Mouse (Mus musculus): Measurements from ENCODE around the gene Gm49394. TPM values are rescaled to one million over a fixed set of nuclear protein-coding genes. Genes with fewer than 3 reads are reported as not detected.

Gm49394 gene
- polyA plus RNA-seq, 1 experiment from 2014 or later = 0.25 TPM

GRCm38 (mm10) chr7:142666659-142667058, 3.1 kb downstream of the Gm49394 start, which contains the start of gene Igf2:
TSS of gene Igf2 (minus strand) at chr7:142666816.
- Histone ChIP-seq H3K9me3 (replicated peaks) (peaks cover 15% of the 10 kb centered on the region), H3K27ac (replicated peaks) (peak within 1 kb of the TSS; percentile 39; the same call in 1 of the 2 replicates), H3K4me3 (replicated peaks) (peak within 1 kb of the TSS; percentile 10; the same call in 1 of the 2 replicates), H3K4me2 (replicated peaks) (no peak within 1 kb of the TSS), H3K4me1 (peaks cover 14% of the 10 kb centered on the region), H3K9ac (no peak within 1 kb of the TSS), H3K36me3 (0 out of 2 replicates have a peak, but pooled peaks cover 4% of the 10 kb centered on the region), H3K27me3 (peaks cover 48% of the 10 kb centered on the region)
- ATAC-seq (ENCODE audit: insufficient number of reproducible peaks, low FRiP score, low TSS enrichment, low read depth) = no peak
- 67% methylated on average over 2 of the region's 2 CpGs for WGBS

- peaks cover 15% of the 10 kb centered on the region for H3K9me3 ChIP-seq (replicated peaks)
- no peak for ATAC-seq (ENCODE audit: insufficient number of reproducible peaks, low FRiP score, low TSS enrichment, low read depth)
- peaks cover 15% of the 10 kb centered on the region for H3K4me1 ChIP-seq
- H3K9ac ChIP-seq = no peak overlapping the region
- peaks cover 53% of the 10 kb centered on the region for H3K27me3 ChIP-seq
- 63% methylated on average over 4 of the region's 4 CpGs for WGBS
- 0 out of 2 replicates have a peak, but pooled peaks cover 4% of the 10 kb centered on the region for H3K36me3 ChIP-seq
- H3K27ac ChIP-seq (replicated peaks) = 0 out of 2 replicates have a peak overlapping the region, but pooled peaks have one; percentile 7
- H3K4me2 ChIP-seq (replicated peaks) = no peak overlapping the region
- peak overlapping the region; percentile 10; the same call in 1 of the 2 replicates for H3K4me3 ChIP-seq (replicated peaks)
Measured at GRCm38 (mm10) chr7:142666109-142666508, 3.6 kb downstream of the Gm49394 start.

DNA sequence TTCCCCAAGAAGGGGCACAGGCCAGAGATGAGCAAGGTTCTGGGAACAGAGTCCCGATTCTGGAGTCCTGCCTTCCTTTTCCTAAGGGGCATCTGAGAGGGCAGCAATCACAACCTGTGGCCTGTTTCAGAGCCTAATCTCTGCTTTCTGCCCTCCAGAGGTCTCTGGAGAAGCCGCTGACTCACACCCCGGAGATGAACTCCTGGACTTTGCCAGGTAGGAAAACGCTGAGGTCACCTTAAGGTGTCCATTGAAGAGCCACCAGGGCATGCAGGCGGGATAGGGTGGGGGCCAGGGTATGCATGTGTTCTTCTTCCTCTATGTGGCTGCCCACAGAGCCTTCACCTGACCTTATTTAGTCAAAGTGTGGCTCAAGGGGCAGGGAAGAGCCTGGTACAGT, 4.4 kb downstream of the Gm49394 start:
- Histone ChIP-seq H3K9ac (no peak overlapping the region), H3K4me3 (replicated peaks) (peak overlapping the region; percentile 10; the same call in 1 of the 2 replicates), H3K9me3 (replicated peaks) (peaks cover 14% of the 10 kb centered on the region), H3K27me3 (peaks cover 61% of the 10 kb centered on the region), H3K36me3 (0 out of 2 replicates have a peak, but pooled peaks cover 4% of the 10 kb centered on the region), H3K27ac (replicated peaks) (peak overlapping the region; percentile 3; the same call in 1 of the 2 replicates), H3K4me2 (replicated peaks) (no peak overlapping the region), H3K4me1 (peaks cover 23% of the 10 kb centered on the region)
- 50% methylated on average over 5 of the region's 5 CpGs for WGBS
- ATAC-seq (ENCODE audit: insufficient number of reproducible peaks, low FRiP score, low TSS enrichment, low read depth) = no peak

GRCm38 (mm10) chr7:142664465-142665029, 5.2 kb downstream of the Gm49394 start:
- H3K4me2 ChIP-seq (replicated peaks) = peak overlapping the region; percentile 52
- peaks cover 5% of the 10 kb centered on the region for H3K9me3 ChIP-seq (replicated peaks)
- peak overlapping the region; percentile 42 for H3K4me3 ChIP-seq (replicated peaks)
- H3K36me3 ChIP-seq = 0 out of 2 replicates have a peak, but pooled peaks cover 4% of the 10 kb centered on the region
- WGBS = 7% methylated on average over 9 of the region's 9 CpGs
- H3K27me3 ChIP-seq = peaks cover 69% of the 10 kb centered on the region
- no peak overlapping the region for H3K9ac ChIP-seq
- 0 out of 2 replicates have a peak, but pooled peaks have one; percentile 22 for ATAC-seq (ENCODE audit: insufficient number of reproducible peaks, low FRiP score, low TSS enrichment, low read depth)
- H3K4me1 ChIP-seq = peaks cover 31% of the 10 kb centered on the region
- peak overlapping the region; percentile 76 for H3K27ac ChIP-seq (replicated peaks)

GRCm38 (mm10) chr7:142663931-142664421, 5.8 kb downstream of the Gm49394 start:
- under 1% methylated on average over 46 of the region's 53 CpGs for WGBS
- no peak for ATAC-seq (ENCODE audit: insufficient number of reproducible peaks, low FRiP score, low TSS enrichment, low read depth)

DNA sequence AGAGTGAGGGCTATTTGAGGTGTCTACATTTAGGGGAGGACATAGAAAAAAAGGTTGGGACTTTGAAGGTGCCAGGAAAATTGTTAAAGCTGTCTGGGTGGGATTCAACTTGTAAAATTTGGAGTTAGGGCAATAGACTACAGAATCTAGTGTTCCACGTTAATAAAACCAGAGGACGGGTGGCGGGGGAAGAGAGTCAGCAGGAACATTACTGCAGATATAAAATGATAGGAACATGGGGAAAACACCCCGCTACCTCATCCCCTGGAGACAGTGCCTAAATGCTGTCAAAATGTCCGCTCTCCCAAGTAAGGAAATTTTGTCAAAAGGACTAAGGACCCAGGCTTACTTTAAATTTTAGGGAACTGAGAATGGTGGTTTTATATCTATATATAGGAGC, 6.6 kb downstream of the Gm49394 start:
- 33% methylated on average over 5 of the region's 5 CpGs for WGBS
- Histone ChIP-seq H3K9ac (no peak overlapping the region), H3K36me3 (0 out of 2 replicates have a peak, but pooled peaks cover 4% of the 10 kb centered on the region), H3K4me3 (replicated peaks) (peak overlapping the region; percentile 42), H3K27me3 (peaks cover 80% of the 10 kb centered on the region), H3K9me3 (replicated peaks) (no peaks in the 10 kb centered on the region), H3K27ac (replicated peaks) (no peak overlapping the region; the same call in 1 of the 2 replicates), H3K4me1 (peaks cover 40% of the 10 kb centered on the region), H3K4me2 (replicated peaks) (0 out of 2 replicates have a peak overlapping the region, but pooled peaks have one; percentile 52)
- ATAC-seq (ENCODE audit: insufficient number of reproducible peaks, low FRiP score, low TSS enrichment, low read depth) = no peak

More at GRCm38 (mm10) chr7:142663931-142664421, 5.8 kb downstream of the Gm49394 start:
- Histone ChIP-seq H3K4me3 (replicated peaks) (peak overlapping the region; percentile 42), H3K4me1 (peaks cover 33% of the 10 kb centered on the region), H3K9me3 (replicated peaks) (no peaks in the 10 kb centered on the region), H3K9ac (peak overlapping the region; percentile 37; the same call in 1 of the 2 replicates), H3K27ac (replicated peaks) (peak overlapping the region; percentile 76), H3K36me3 (0 out of 2 replicates have a peak, but pooled peaks cover 4% of the 10 kb centered on the region), H3K27me3 (peaks cover 74% of the 10 kb centered on the region), H3K4me2 (replicated peaks) (peak overlapping the region; percentile 52)

DNA sequence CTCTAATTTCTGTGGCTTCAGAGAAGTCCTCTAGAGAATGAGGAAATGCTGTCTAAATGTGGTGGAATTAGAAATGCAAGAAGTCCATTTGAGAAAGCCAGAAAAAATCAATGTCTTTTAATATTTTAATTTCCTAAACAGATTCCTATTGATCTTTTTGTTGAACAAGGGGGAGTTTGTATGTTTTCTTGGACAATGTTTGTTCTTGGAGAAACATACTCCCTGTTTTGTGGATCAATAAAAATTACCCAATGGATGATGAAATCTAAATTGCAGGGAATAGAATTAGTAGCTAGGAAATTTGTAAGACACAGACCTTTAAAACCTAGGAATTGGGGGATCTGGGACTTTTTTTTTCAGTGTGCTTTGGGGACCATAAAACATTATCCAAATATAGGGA, 7.9 kb downstream of the Gm49394 start:
- Histone ChIP-seq H3K4me1 (peaks cover 46% of the 10 kb centered on the region), H3K27me3 (peaks cover 92% of the 10 kb centered on the region), H3K4me2 (replicated peaks) (peak overlapping the region; percentile 71; the same call in 1 of the 2 replicates), H3K9me3 (replicated peaks) (no peaks in the 10 kb centered on the region), H3K4me3 (replicated peaks) (peak overlapping the region; percentile 60), H3K9ac (no peak overlapping the region), H3K36me3 (no peaks in the 10 kb centered on the region), H3K27ac (replicated peaks) (no peak overlapping the region)
- no peak for ATAC-seq (ENCODE audit: insufficient number of reproducible peaks, low FRiP score, low TSS enrichment, low read depth)

DNA sequence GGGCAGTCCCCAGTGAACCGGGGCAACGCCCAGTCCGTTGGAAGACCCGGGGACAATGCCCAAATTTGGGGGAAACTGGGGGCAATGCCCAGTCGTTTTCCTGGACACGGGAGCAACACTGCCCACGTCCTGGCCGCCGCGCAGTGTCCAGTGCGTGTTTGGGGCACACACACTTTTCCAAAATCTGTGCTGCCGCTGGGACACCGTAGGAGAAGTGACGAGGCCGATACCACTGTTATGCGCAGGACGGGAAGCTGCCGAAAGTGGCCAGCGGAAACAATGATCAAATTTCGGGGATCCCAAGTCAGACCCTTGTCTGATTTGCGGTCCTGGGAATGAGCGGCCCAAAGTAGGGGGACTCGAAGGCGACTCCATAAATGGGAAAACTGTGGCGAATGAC, 8.7 kb downstream of the Gm49394 start:
- Histone ChIP-seq H3K27ac (replicated peaks) (peak overlapping the region; percentile 87), H3K4me1 (peaks cover 46% of the 10 kb centered on the region), H3K27me3 (peaks cover 92% of the 10 kb centered on the region), H3K4me2 (replicated peaks) (peak overlapping the region; percentile 71), H3K9ac (peak overlapping the region; percentile 47), H3K9me3 (replicated peaks) (no peaks in the 10 kb centered on the region), H3K4me3 (replicated peaks) (peak overlapping the region; percentile 60), H3K36me3 (no peaks in the 10 kb centered on the region)
- ATAC-seq (ENCODE audit: insufficient number of reproducible peaks, low FRiP score, low TSS enrichment, low read depth) = no peak
- 7% methylated on average over 25 of the region's 25 CpGs for WGBS

- WGBS = under 1% methylated on average over 29 of the region's 29 CpGs
- Histone ChIP-seq H3K9me3 (replicated peaks) (no peaks in the 10 kb centered on the region), H3K4me1 (peaks cover 50% of the 10 kb centered on the region), H3K4me2 (replicated peaks) (peak overlapping the region; percentile 71), H3K27me3 (peaks cover 92% of the 10 kb centered on the region), H3K36me3 (no peaks in the 10 kb centered on the region), H3K9ac (peak overlapping the region; percentile 47), H3K27ac (replicated peaks) (peak overlapping the region; percentile 87), H3K4me3 (replicated peaks) (peak overlapping the region; percentile 60)
- no peak for ATAC-seq (ENCODE audit: insufficient number of reproducible peaks, low FRiP score, low TSS enrichment, low read depth)
Measured at GRCm38 (mm10) chr7:142660651-142660945, 9.1 kb downstream of the Gm49394 start.

DNA sequence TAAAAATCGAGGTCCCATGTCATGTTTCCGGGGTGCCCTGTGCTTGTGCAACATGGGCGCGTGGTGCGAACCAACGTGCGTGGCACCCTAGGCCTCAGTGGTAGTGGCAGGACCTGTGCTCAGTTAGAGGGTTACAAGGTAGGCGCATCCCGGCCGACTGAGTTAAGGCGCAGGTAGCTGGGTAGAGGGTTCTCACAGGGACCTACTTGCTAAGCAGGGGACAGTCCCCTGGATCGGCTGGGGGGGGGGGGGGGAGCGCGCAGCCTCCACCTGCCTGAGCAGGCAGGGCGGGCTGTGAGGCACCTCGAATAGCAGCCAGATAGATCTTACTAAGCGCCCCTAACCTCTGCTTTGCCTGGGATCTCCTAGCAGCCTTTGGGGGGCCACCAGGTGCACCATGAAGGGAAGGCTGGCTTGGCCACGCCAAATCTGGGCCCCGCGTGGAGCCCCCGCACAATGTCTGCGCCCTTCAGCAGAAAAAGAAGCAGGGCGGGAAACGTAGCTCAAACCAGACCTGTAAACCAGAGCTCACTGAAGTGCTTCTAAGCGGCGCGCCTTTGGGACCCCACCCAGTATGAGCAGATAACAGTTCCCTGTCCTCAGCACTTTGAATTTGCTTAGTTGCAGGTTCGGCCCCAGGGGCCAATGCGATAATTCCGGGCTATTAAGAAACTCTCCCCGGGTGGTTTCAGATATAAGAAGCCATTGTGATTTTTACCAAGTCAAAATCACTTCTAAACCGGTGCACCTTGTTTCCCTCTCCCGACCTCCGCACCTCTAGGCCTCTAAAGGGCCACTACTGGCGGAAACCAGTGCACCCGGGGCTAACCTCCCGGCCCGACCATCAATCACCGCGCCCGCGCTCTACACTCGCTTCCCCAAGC, 9.7 kb downstream of the Gm49394 start:
- Histone ChIP-seq H3K4me2 (replicated peaks) (peak overlapping the region; percentile 71), H3K27me3 (peaks cover 90% of the 10 kb centered on the region), H3K4me1 (peaks cover 53% of the 10 kb centered on the region), H3K4me3 (replicated peaks) (peak overlapping the region; percentile 60), H3K9me3 (replicated peaks) (no peaks in the 10 kb centered on the region), H3K9ac (peak overlapping the region; percentile 47), H3K27ac (replicated peaks) (peak overlapping the region; percentile 87), H3K36me3 (no peaks in the 10 kb centered on the region)
- 3% methylated on average over 41 of the region's 43 CpGs for WGBS
- ATAC-seq (ENCODE audit: insufficient number of reproducible peaks, low FRiP score, low TSS enrichment, low read depth) = no peak

- Histone ChIP-seq H3K27me3 (peaks cover 90% of the 10 kb centered on the region), H3K4me2 (replicated peaks) (peak overlapping the region; percentile 71), H3K36me3 (0 out of 2 replicates have a peak, but pooled peaks cover 4% of the 10 kb centered on the region), H3K4me1 (peaks cover 60% of the 10 kb centered on the region), H3K27ac (replicated peaks) (peak overlapping the region; percentile 90), H3K9ac (peak overlapping the region; percentile 66), H3K4me3 (replicated peaks) (peak overlapping the region; percentile 60), H3K9me3 (replicated peaks) (no peaks in the 10 kb centered on the region)
- peak; percentile 78 for ATAC-seq (ENCODE audit: insufficient number of reproducible peaks, low FRiP score, low TSS enrichment, low read depth)
- whole genome bisulfite sequencing = 2% methylated on average over 60 of the region's 70 CpGs
Measured at GRCm38 (mm10) chr7:142659181-142659681, 10.5 kb downstream of the Gm49394 start.

All from embryonic facial prominence, embryonic 15.5 days (tissue).